Mouse (Mus musculus) urinary bladder, postnatal 0 days (tissue): ENCODE results near the gene Tmod2. TPM values are rescaled to one million over a fixed set of nuclear protein-coding genes. Genes with fewer than 3 reads are reported as not detected.

Source experiments
- polyA plus RNA-seq: library from polyadenylated mRNA; unstranded; fragments of >200 nt; fragmentation: Nextera tagmentation; extraction: Ambion mirVana; gene quantifications from 2 replicates; pipeline ENCODE4 v1.2.1, GENCODE M21; 2015

The Tmod2 gene
- 7.2 and 10.5 TPM in 2 replicates for polyA plus RNA-seq

GRCm38 (mm10) chr9:75610571-75611493 is at the start of gene Tmod2:
TSS of gene Tmod2 (minus strand) at chr9:75611325.

GRCm38 (mm10) chr9:75625556-75626307 is 14.6 kb upstream of the Tmod2 start, which contains the start of gene Lysmd2:
TSS of gene Lysmd2 (plus strand) at chr9:75625741.

GRCm38 (mm10) chr9:75559512-75560012 is 51.6 kb downstream of the Tmod2 start, which contains the start of gene Tmod3:
TSS of gene Tmod3 (minus strand) at chr9:75559657.

Other genes with a start within 250 kb of the Tmod2 start
- 46.9 and 56.9 TPM in 2 replicates for gene Mapk6, start 201.3 kb downstream of the Tmod2 start, polyA plus RNA-seq
- gene Leo1, start 169.8 kb downstream of the Tmod2 start, polyA plus RNA-seq: 17.3 and 19.5 TPM in 2 replicates
- gene Tmod3, start 51.7 kb downstream of the Tmod2 start, polyA plus RNA-seq: 144 and 159 TPM in 2 replicates
- 33.2 TPM in 2 replicates for gene Lysmd2, start 14.4 kb upstream of the Tmod2 start, polyA plus RNA-seq
- 0.18 and 0.30 TPM in 2 replicates for gene Scg3, start 72.7 kb upstream of the Tmod2 start, polyA plus RNA-seq
- gene Bmp5, start 164.0 kb upstream of the Tmod2 start, polyA plus RNA-seq: 10.2 and 11.6 TPM in 2 replicates